Mouse (Mus musculus) liver, embryonic 13.5 days (tissue): ENCODE results near the gene Tas2r126. TPM values are rescaled to one million over a fixed set of nuclear protein-coding genes. Genes with fewer than 3 reads are reported as not detected.
"Not testable (repeated sequence)": the region's sequence is repeated elsewhere in the genome, so short reads cannot be mapped to it uniquely, and the experiment has no call there.

ENCODE experiments used
- ATAC-seq: fragments of 200-750 bp; cut with Nextera tagmentation; 2 replicates; pipeline ENCODE4 v1.8.0; 2017; ENCODE audit warnings: low read depth, mild to moderate bottlenecking, moderate number of reproducible peaks, moderate library complexity
- DNase-seq: peaks from one replicate; pipeline ENCODE4 v3.0.0; 2022
- H3K27ac ChIP-seq: fragments of 300-500 bp; sonication (generic); 2 replicates; pipeline ENCODE4 v1.5.1; 2015; ENCODE audit warnings: moderate library complexity, mild to moderate bottlenecking, inconsistent platforms
- H3K27me3 ChIP-seq: fragments of 300-500 bp; sonication (generic); 2 replicates; pipeline ENCODE4 v1.6.1; 2015; ENCODE audit warnings: mild to moderate bottlenecking, inconsistent platforms
- H3K36me3 ChIP-seq: fragments of 300-500 bp; sonication (generic); 2 replicates; pipeline ENCODE4 v1.6.1; 2015; ENCODE audit warnings: mild to moderate bottlenecking, inconsistent platforms
- H3K4me1 ChIP-seq: fragments of 300-500 bp; sonication (generic); replicated peaks from 2 replicates; pipeline ENCODE4 v1.6.1; 2015; ENCODE audit warnings: inconsistent platforms
- H3K4me2 ChIP-seq: fragments of 300-500 bp; sonication (generic); 2 replicates; pipeline ENCODE4 v1.6.1; 2015; ENCODE audit warnings: inconsistent platforms, mild to moderate bottlenecking, moderate library complexity
- H3K4me3 ChIP-seq: fragments of 300-500 bp; sonication (generic); replicated peaks from 2 replicates; pipeline ENCODE4 v1.5.1; 2015; ENCODE audit warnings: mild to moderate bottlenecking, inconsistent platforms
- H3K9ac ChIP-seq: fragments of 300-500 bp; sonication (generic); 2 replicates; pipeline ENCODE4 v1.6.1; 2015; ENCODE audit warnings: mild to moderate bottlenecking, inconsistent platforms
- H3K9me3 ChIP-seq: fragments of 300-500 bp; sonication (generic); replicated peaks from 2 replicates; pipeline ENCODE4 v1.6.1; 2016; ENCODE audit warnings: inconsistent platforms
- WGBS: fragments of 180-500 bp; shearing (Covaris S2); methylation state at CpG from one replicate; pipeline ENCODE4 v1.1.7; 2015; ENCODE audit not compliant: insufficient replicate concordance; 5-methylcytosine and 5-hydroxymethylcytosine counted together
- polyA plus RNA-seq: library from polyadenylated mRNA; unstranded; fragments of >200 nt; fragmentation: Nextera tagmentation; extraction: Ambion mirVana; gene quantifications from 2 replicates; pipeline ENCODE4 v1.2.1, GENCODE M21; 2015

The Tas2r126 gene
- polyA plus RNA-seq, 1 experiment from 2014 or later = not detected

GRCm38 (mm10) chr6:42424472-42424871 is 9.9 kb upstream of the Tas2r126 start:
- H3K4me1 ChIP-seq = no peaks in the 10 kb centered on the region
- H3K4me2 ChIP-seq = no peak overlapping the region
- H3K9me3 ChIP-seq = no peaks in the 10 kb centered on the region
- H3K4me3 ChIP-seq = no peak overlapping the region
- H3K36me3 ChIP-seq = no peaks in the 10 kb centered on the region
- 61% methylated on average over 3 of the region's 3 CpGs for WGBS
- no peak for DNase-seq
- H3K9ac ChIP-seq = no peak overlapping the region
- ATAC-seq = no peak
- H3K27me3 ChIP-seq = no peaks in the 10 kb centered on the region
- no peak overlapping the region for H3K27ac ChIP-seq

GRCm38 (mm10) chr6:42426337-42426736 is 8.0 kb upstream of the Tas2r126 start:
- Histone ChIP-seq H3K4me1 (no peaks in the 10 kb centered on the region), H3K27me3 (no peaks in the 10 kb centered on the region), H3K9ac (no peak overlapping the region), H3K4me2 (no peak overlapping the region), H3K36me3 (no peaks in the 10 kb centered on the region), H3K4me3 (no peak overlapping the region), H3K9me3 (no peaks in the 10 kb centered on the region), H3K27ac (no peak overlapping the region)
- DNase-seq = no peak
- no peak for ATAC-seq
- WGBS = 53% methylated on average over 4 of the region's 4 CpGs

- Histone ChIP-seq H3K9ac (no peak overlapping the region), H3K36me3 (no peaks in the 10 kb centered on the region), H3K4me3 (no peak overlapping the region), H3K4me2 (no peak overlapping the region), H3K27ac (no peak overlapping the region), H3K4me1 (no peaks in the 10 kb centered on the region), H3K27me3 (no peaks in the 10 kb centered on the region), H3K9me3 (no peaks in the 10 kb centered on the region)
- DNase-seq (no peak), ATAC-seq (no peak)
- WGBS = 48% methylated on average over 2 of the region's 2 CpGs
Observed at GRCm38 (mm10) chr6:42433554-42433953, 781 bp upstream of the Tas2r126 start.

GRCm38 (mm10) chr6:42435490-42435889 is 1.2 kb downstream of the Tas2r126 start:
- H3K9ac ChIP-seq = no peak overlapping the region
- H3K4me1 ChIP-seq = no peaks in the 10 kb centered on the region
- no peaks in the 10 kb centered on the region for H3K27me3 ChIP-seq
- DNase-seq (no peak), ATAC-seq (no peak)
- 29% methylated on average over 2 of the region's 2 CpGs for WGBS
- no peaks in the 10 kb centered on the region for H3K9me3 ChIP-seq
- no peak overlapping the region for H3K27ac ChIP-seq
- no peak overlapping the region for H3K4me3 ChIP-seq
- H3K36me3 ChIP-seq = no peaks in the 10 kb centered on the region
- no peak overlapping the region for H3K4me2 ChIP-seq

- no peak for DNase-seq
- 49% methylated on average over 2 of the region's 2 CpGs for WGBS
Observed at GRCm38 (mm10) chr6:42441395-42441794, 7.1 kb downstream of the Tas2r126 start.

GRCm38 (mm10) chr6:42444491-42444890 is 10.2 kb downstream of the Tas2r126 start:
- Histone ChIP-seq H3K27me3 (no peaks in the 10 kb centered on the region), H3K4me1 (no peaks in the 10 kb centered on the region), H3K36me3 (no peaks in the 10 kb centered on the region), H3K9ac (no peak overlapping the region), H3K4me2 (no peak overlapping the region), H3K9me3 (no peaks in the 10 kb centered on the region), H3K27ac (no peak overlapping the region), H3K4me3 (no peak overlapping the region)
- WGBS = 50% methylated on average over 2 of the region's 2 CpGs
- DNase-seq = no peak
- no peak for ATAC-seq

More at GRCm38 (mm10) chr6:42441395-42441794, 7.1 kb downstream of the Tas2r126 start:
- Histone ChIP-seq H3K36me3 (no peaks in the 10 kb centered on the region), H3K27me3 (no peaks in the 10 kb centered on the region), H3K9me3 (no peaks in the 10 kb centered on the region), H3K27ac (no peak overlapping the region), H3K9ac (no peak overlapping the region), H3K4me1 (no peaks in the 10 kb centered on the region), H3K4me3 (no peak overlapping the region), H3K4me2 (no peak overlapping the region)
- ATAC-seq = no peak

GRCm38 (mm10) chr6:42447381-42447780 is 13.0 kb downstream of the Tas2r126 start:
- Histone ChIP-seq H3K27ac (no peak overlapping the region), H3K36me3 (no peaks in the 10 kb centered on the region), H3K27me3 (no peaks in the 10 kb centered on the region), H3K4me3 (no peak overlapping the region), H3K4me2 (no peak overlapping the region), H3K9me3 (no peaks in the 10 kb centered on the region), H3K4me1 (no peaks in the 10 kb centered on the region), H3K9ac (no peak overlapping the region)
- ATAC-seq (no peak), DNase-seq (no peak)
- 52% methylated on average over 2 of the region's 2 CpGs for WGBS

GRCm38 (mm10) chr6:42465096-42465495 is 30.8 kb downstream of the Tas2r126 start, which contains the start of gene Olfr458:
Gene Olfr458 (minus strand): TSS chr6:42465196.
- DNase-seq (no peak), ATAC-seq (no peak)
- no peak within 1 kb of the TSS for H3K9ac ChIP-seq
- H3K36me3 ChIP-seq = no peaks in the 10 kb centered on the region
- no peak within 1 kb of the TSS for H3K27ac ChIP-seq
- no peaks in the 10 kb centered on the region for H3K27me3 ChIP-seq
- H3K4me1 ChIP-seq = no peaks in the 10 kb centered on the region
- no peaks in the 10 kb centered on the region for H3K9me3 ChIP-seq
- H3K4me2 ChIP-seq = no peak within 1 kb of the TSS
- H3K4me3 ChIP-seq = no peak within 1 kb of the TSS
- WGBS = 57% methylated on average over 1 of the region's 1 CpGs

- no peak overlapping the region for H3K4me3 ChIP-seq
- no peaks in the 10 kb centered on the region for H3K9me3 ChIP-seq
- H3K4me1 ChIP-seq = no peaks in the 10 kb centered on the region
- ATAC-seq = no peak
- H3K27ac ChIP-seq = no peak overlapping the region
- no peak for DNase-seq
- 62% methylated on average over 4 of the region's 4 CpGs for WGBS
- H3K36me3 ChIP-seq = no peaks in the 10 kb centered on the region
- no peak overlapping the region for H3K9ac ChIP-seq
- H3K27me3 ChIP-seq = no peaks in the 10 kb centered on the region
- H3K4me2 ChIP-seq = no peak overlapping the region
Observed at GRCm38 (mm10) chr6:42470542-42470941, 36.2 kb downstream of the Tas2r126 start.

- H3K4me1 ChIP-seq, ATAC-seq: not testable (repeated sequence)
- WGBS = 86% methylated on average over 4 of the region's 4 CpGs
Observed at GRCm38 (mm10) chr6:42471298-42471697, 37.0 kb downstream of the Tas2r126 start.

GRCm38 (mm10) chr6:42476235-42476634 is 41.9 kb downstream of the Tas2r126 start, which contains the start of gene Olfr457:
Gene Olfr457 (minus strand): TSS chr6:42476335.
- Histone ChIP-seq H3K4me3 (no peak within 1 kb of the TSS), H3K27me3 (no peaks in the 10 kb centered on the region), H3K36me3 (no peaks in the 10 kb centered on the region), H3K4me1 (no peaks in the 10 kb centered on the region), H3K9me3 (no peaks in the 10 kb centered on the region), H3K27ac (no peak within 1 kb of the TSS), H3K4me2 (no peak within 1 kb of the TSS), H3K9ac (no peak within 1 kb of the TSS)
- 50% methylated on average over 1 of the region's 1 CpGs for WGBS
- no peak for ATAC-seq
- DNase-seq = no peak

More at GRCm38 (mm10) chr6:42471298-42471697, 37.0 kb downstream of the Tas2r126 start:
- H3K9me3 ChIP-seq, DNase-seq, H3K4me2 ChIP-seq, H3K36me3 ChIP-seq, H3K4me3 ChIP-seq, H3K27me3 ChIP-seq, H3K27ac ChIP-seq, H3K9ac ChIP-seq: not testable (repeated sequence)

GRCm38 (mm10) chr6:42484633-42485032 is 50.3 kb downstream of the Tas2r126 start:
- Histone ChIP-seq H3K9ac (no peak overlapping the region), H3K4me2 (no peak overlapping the region), H3K4me3 (no peak overlapping the region), H3K36me3 (no peaks in the 10 kb centered on the region), H3K27ac (no peak overlapping the region), H3K4me1 (no peaks in the 10 kb centered on the region), H3K27me3 (no peaks in the 10 kb centered on the region), H3K9me3 (no peaks in the 10 kb centered on the region)
- no peak for DNase-seq
- ATAC-seq = no peak
